Mouse (Mus musculus) ovary, postnatal 36 days (tissue): ENCODE measurements around the gene Fgfr2.

Source experiments
- DNase-seq: peaks from one replicate; pipeline ENCODE4 v3.0.0; 2022; ENCODE audit warnings: low spot score, mixed read lengths

Gene Fgfr2

GRCm38 (mm10) chr7:130303464-130303863 is 2819.7 kb downstream of the Fgfr2 start:
- no peak for DNase-seq

GRCm38 (mm10) chr7:130300606-130301005 is 2822.5 kb downstream of the Fgfr2 start:
- no peak for DNase-seq

- no peak for DNase-seq
Measured at GRCm38 (mm10) chr7:130298926-130299594, 2824.1 kb downstream of the Fgfr2 start.

- DNase-seq = no peak
Measured at GRCm38 (mm10) chr7:130291179-130291578, 2832.0 kb downstream of the Fgfr2 start.

- DNase-seq = no peak
Measured at GRCm38 (mm10) chr7:130289428-130289790, 2833.7 kb downstream of the Fgfr2 start.

- DNase-seq = peak; percentile 37
Measured at GRCm38 (mm10) chr7:130288719-130289427, 2834.3 kb downstream of the Fgfr2 start.

- DNase-seq = no peak
Measured at GRCm38 (mm10) chr7:130288248-130288647, 2834.9 kb downstream of the Fgfr2 start.

GRCm38 (mm10) chr7:130278738-130279705 is 2844.1 kb downstream of the Fgfr2 start:
- DNase-seq = no peak

- no peak for DNase-seq
Measured at GRCm38 (mm10) chr7:130278000-130278737, 2845.0 kb downstream of the Fgfr2 start.

GRCm38 (mm10) chr7:130273265-130273664 is 2849.9 kb downstream of the Fgfr2 start:
- peak; percentile 82 for DNase-seq

GRCm38 (mm10) chr7:130270807-130271206 is 2852.3 kb downstream of the Fgfr2 start:
- DNase-seq = peak; percentile 22

- DNase-seq = no peak
Measured at GRCm38 (mm10) chr7:130269124-130269867, 2853.9 kb downstream of the Fgfr2 start.

- DNase-seq = no peak
Measured at GRCm38 (mm10) chr7:130267099-130267498, 2856.1 kb downstream of the Fgfr2 start.

- peak; percentile 92 for DNase-seq
Measured at GRCm38 (mm10) chr7:130266166-130266490, 2857.0 kb downstream of the Fgfr2 start.

- peak; percentile 51 for DNase-seq
Measured at GRCm38 (mm10) chr7:130265319-130266165, 2857.6 kb downstream of the Fgfr2 start.

GRCm38 (mm10) chr7:130264616-130265318 is 2858.4 kb downstream of the Fgfr2 start:
- peak; percentile 81 for DNase-seq

- DNase-seq = peak; percentile 35
Measured at GRCm38 (mm10) chr7:130263799-130264351, 2859.3 kb downstream of the Fgfr2 start.

GRCm38 (mm10) chr7:130263233-130263594 is 2859.9 kb downstream of the Fgfr2 start:
- no peak for DNase-seq

GRCm38 (mm10) chr7:130262528-130263232 is 2860.5 kb downstream of the Fgfr2 start:
- DNase-seq = no peak
